Mouse (Mus musculus) spleen, adult 2 months (tissue): ENCODE data around the gene Fbxo39.

Experiments used
- CTCF ChIP-seq: fragments of 200-500 bp; IDR thresholded peaks from 2 replicates; pipeline ENCODE4 v1.5.1; 2011; ENCODE audit warnings: mild to moderate bottlenecking, inconsistent platforms; ENCODE audit not compliant: insufficient read depth, insufficient read length, insufficient replicate concordance; ENCODE audit errors: extremely low read depth
- POLR2A ChIP-seq: fragments of 200-500 bp; IDR thresholded peaks from 2 replicates; pipeline ENCODE4 v1.6.1; 2011; ENCODE audit warnings: low read depth, low read length, inconsistent platforms

- TF ChIP-seq POLR2A (no peak), CTCF (no peak)
Measured at GRCm38 (mm10) chr11:72348563-72348962, 34.3 kb downstream of the Fbxo39 start.
